Mouse (Mus musculus) heart, postnatal 4 days (tissue): Measurements from ENCODE around the gene Zbtb40. TPM values are rescaled to one million over a fixed set of nuclear protein-coding genes. Genes with fewer than 3 reads are reported as not detected.

Source experiments
- DNase-seq: peaks from one replicate; pipeline ENCODE4 v3.0.0; 2021
- total RNA-seq, 2 experiments: library from RNA; stranded (reverse); gene quantifications; 2 replicates each; pipeline ENCODE4 v1.2.3; 2021

Gene Zbtb40
- 1 to 10 TPM; 4.3 to 6.6 TPM for total RNA-seq

GRCm38 (mm10) chr4:137048550-137049032 lies at the start of gene Zbtb40:
TSS of gene Zbtb40 (minus strand) at chr4:137048801.
- peak; percentile 95 for DNase-seq

DNA sequence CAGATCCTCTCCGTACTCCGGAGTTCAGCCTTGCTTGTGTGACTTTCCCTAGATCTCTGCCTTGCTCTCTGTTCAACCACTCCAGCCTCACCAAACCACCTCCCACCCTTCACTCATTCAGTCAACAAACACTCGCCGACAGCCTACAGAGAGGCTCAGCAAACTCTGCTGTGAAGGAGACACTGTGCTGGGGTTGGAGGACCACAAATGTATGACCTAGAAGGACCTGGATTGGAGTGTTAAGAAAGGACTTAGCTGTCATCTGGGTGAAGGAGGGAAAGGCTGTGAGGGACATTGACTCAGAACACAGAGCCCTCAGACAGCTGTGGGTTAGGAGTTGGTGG lies 49.4 kb upstream of the Zbtb40 start:
- no peak for DNase-seq

DNA sequence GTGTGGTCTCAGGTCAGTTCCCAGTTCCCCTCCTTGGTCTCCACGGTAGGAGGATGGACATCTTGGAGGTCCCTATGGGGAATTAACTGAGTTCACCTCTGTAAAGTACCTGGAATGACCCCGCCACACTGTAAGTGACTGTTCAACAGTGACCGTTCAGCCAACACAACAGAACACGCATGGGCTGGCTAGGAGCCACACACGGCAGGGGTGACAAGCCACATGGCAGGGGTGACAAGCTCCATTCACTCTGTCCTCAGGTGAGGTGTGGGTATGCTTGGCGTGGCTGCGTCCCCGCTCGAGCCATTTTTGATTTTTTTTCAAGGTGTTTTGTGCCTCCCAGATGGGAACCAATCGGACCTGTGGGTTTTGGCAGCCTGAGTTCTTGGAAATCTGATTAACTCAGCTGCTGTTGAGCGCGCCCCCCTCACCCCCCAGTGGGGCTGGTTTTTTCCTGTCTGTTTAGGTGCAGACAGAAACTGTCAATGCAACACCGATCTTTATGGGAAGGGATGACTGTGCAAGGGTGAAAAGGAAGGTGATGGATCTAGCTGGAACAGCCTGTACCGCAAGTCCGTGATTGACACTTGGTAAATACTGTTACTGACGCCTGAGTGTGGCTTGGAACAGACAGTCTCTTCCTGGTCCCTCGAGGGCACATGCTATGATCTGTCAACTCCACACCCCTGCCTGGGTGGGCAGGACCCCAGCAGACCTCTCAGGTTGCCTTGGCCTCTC lies 48.8 kb upstream of the Zbtb40 start:
- no peak for DNase-seq

DNA sequence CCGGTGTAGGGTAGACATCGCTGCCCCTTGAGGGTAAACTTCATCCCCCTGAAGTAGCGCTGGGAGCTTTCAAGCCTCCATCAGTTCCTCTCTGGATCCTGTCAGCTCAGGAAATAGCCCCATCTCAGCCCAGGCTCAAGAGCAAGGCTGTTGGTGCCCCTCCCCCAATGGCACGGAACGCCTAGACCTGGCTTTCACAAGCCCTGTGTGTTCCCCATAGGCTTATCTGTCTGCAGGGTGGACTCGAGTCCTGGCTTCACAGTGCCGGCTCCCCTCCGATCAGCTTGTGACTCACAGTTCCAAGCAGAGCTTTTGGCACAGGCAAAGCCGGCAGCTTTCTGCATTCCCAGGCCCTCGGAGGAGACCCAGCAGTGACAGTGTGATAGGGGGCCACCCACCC lies 47.8 kb upstream of the Zbtb40 start:
- DNase-seq = no peak

DNA sequence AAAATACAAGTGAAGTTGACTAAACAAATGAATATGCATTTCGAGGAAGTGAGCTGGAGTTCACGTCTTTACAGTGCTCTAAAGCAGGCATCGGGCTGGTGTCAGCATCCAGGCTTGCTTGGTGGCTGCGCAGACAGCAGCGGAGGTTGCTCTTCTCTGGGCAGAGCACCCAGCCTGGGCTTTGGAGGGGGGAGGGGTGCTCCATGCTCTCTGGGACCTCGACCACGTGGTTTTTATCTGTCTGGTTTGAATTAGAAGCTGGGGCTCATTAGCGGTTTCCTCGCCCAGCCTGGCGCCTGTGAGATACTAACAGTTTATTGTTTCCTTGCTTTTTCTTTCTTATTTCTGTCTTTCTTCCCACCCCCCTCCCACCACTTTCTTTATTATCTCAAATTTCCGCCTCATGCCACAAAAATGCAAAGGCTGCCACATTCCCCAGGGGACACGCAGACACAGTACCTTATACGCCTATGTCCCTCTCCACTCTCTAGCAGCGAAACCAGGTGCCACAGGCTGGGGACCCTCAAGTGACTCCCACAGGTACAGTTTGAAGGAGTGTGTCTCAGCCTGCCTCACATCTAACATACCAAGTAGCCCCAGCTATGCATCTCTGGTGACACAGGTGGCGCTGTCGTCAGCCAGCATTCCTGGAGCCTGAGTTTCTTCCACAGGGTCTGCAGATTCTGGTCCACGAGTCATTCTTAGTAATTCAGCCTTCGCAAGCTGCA lies 36.6 kb upstream of the Zbtb40 start:
- DNase-seq = no peak

- no peak for DNase-seq
Measured at GRCm38 (mm10) chr4:137082866-137083265, 34.3 kb upstream of the Zbtb40 start.

GRCm38 (mm10) chr4:137081401-137081800 lies 32.8 kb upstream of the Zbtb40 start:
- no peak for DNase-seq

- no peak for DNase-seq
Measured at GRCm38 (mm10) chr4:137077216-137077615, 28.6 kb upstream of the Zbtb40 start.

- DNase-seq = no peak
Measured at GRCm38 (mm10) chr4:137071204-137071603, 22.6 kb upstream of the Zbtb40 start.

- DNase-seq = no peak
Measured at GRCm38 (mm10) chr4:137068491-137068890, 19.9 kb upstream of the Zbtb40 start.

DNA sequence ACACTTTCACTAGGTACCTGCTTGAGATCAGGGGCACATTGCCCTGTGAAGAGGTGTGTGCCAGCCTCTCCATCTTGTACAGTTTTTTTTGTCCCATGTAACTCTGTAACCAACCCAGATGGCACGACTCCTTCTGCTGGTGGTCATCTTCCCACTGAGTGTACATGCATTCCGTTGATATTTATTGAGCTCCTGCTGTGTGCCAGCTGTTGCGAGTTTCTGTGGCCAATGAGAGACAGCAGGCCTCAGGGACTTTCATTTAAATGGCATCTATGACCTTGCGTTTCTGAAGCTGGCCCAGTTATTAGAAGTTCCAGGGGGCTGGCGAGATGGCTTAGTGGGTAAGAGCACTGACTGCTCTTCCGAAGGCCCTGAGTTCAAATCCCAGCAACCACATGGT lies 17.2 kb upstream of the Zbtb40 start:
- no peak for DNase-seq

DNA sequence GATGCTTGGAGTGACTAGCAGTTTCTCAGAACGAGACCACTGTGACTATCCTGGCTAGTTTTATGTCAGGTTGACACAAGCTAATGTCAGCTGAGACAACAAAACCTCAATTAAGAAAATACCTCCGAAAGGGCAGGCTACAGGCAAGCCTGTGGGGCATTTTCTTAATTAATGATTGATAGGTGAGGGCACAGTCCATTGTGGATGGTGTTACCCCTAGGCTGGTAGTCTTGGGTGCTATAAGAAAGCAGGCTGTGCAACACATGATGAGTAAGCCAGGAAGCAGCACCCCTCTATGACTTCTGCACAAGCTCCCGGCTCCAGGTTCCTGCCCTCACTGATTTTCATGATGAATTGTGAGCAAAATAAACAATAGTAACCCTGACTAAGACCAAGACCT lies 6.3 kb upstream of the Zbtb40 start:
- no peak for DNase-seq

- peak; percentile 45 for DNase-seq
Measured at GRCm38 (mm10) chr4:137053810-137054209, 5.2 kb upstream of the Zbtb40 start.

- no peak for DNase-seq
Measured at GRCm38 (mm10) chr4:137047840-137048549, 606 bp downstream of the Zbtb40 start.

DNA sequence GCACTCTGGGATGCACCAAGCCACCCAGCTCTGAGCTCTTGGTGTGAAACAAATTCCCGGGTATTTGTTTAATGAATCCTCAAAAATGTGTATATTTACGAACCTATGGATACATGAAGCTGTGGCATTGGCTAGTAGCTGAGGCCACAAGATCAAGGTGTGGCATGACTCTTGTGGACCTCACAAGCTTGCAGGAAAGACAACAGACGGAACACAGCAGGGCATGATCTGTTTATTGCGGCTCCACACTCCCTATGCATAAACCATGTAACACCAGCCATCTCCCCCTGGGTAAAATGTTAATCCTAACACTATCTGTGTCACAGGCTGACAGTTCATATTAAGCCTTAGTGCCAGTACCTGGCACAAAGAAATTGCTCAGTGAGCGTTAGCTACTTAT lies 2.5 kb downstream of the Zbtb40 start:
- no peak for DNase-seq

GRCm38 (mm10) chr4:137044516-137044915 lies 4.1 kb downstream of the Zbtb40 start:
- DNase-seq = no peak

DNA sequence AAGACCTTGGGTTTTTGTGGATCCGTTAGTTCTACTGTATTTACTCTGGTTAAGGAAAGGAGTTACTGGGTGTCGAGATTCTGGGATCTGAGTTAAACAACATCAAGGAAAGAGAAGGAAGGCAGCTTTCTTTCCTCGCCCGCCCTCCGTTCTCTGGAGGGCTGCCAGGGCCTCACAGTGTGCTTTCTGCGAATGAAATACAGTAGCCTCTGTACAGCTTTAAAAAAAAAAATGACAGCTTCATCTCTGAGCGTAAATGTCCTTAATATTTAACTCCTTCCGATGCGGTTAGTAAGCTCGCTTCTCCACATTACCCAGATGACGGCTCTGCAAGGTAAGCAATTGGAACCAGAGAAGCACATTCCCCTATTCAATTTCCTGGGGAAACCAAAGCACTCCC lies 4.8 kb downstream of the Zbtb40 start:
- no peak for DNase-seq

- no peak for DNase-seq
Measured at GRCm38 (mm10) chr4:137042039-137042438, 6.6 kb downstream of the Zbtb40 start.

DNA sequence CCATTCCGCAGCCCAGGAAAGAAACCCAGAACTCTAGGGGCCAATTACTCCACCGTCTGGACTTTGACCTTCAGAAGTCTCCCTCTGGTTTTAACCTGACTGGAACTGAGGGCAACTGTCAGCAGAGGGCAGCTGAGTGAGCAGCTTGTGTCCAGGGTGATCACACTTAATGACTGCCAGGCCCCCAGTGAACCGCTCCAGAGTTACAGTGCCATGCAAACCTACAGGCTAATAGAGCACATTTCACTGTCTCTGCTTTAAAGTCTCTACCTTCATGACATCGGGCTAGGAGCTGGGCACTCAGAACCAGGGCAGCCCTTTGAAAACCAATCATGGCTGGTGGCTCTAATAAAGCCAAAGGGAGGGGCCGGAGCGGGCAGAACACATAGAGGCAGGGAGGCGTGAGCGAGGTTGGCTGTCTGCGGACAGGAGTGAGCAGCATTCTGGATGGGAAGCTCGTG lies 7.4 kb downstream of the Zbtb40 start:
- DNase-seq = no peak

DNA sequence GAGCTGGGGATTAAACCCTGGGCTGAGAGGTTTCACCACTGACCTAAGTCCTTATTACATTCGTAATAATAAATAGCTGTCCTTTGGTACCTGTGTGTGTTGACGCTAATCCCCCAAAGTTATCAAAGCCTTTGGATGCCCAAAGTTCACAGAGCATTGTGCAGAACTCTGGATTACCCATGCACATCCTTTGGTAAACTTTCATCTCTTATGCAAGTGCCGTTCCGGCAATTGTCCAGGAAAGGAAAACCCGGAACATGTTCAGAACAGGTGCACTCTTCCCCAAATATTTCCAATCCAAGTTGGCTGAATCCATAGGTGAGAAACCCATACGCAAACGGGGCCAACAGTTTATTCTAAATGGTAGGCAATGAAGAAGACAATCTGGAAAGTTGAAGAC lies 9.2 kb downstream of the Zbtb40 start:
- DNase-seq = no peak

GRCm38 (mm10) chr4:137038501-137038900 lies 10.1 kb downstream of the Zbtb40 start:
- DNase-seq = no peak

DNA sequence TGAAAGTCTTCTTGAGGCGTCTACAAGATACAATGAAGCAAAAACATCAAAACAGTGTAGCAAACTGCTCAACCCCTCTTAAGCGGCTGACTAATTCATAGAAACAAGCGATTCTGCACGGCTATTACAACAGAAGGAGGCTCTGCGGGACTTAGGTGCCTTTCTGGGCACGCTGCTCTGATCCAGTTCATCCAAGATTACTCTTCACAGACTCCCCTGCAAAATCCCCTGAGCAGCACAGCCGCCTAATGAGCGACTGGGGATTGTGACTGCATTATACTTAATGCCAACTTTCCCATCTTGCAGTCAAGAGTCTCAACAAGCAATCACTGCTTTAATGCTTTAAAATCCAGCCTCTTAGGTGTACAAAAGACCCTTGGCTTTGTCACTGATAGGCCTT lies 10.5 kb downstream of the Zbtb40 start:
- DNase-seq = no peak
